Mouse (Mus musculus) neural tube, embryonic 13.5 days (tissue): ENCODE results near the gene Pik3cg. TPM values are rescaled to one million over a fixed set of nuclear protein-coding genes. Genes with fewer than 3 reads are reported as not detected.
"Not testable (repeated sequence)": the region's sequence is repeated elsewhere in the genome, so short reads cannot be mapped to it uniquely, and the experiment has no call there.

Experiments used
- ATAC-seq: fragments of 200-750 bp; cut with Nextera tagmentation; 2 replicates; pipeline ENCODE4 v1.8.0; 2017; ENCODE audit warnings: low read depth, mild to moderate bottlenecking, moderate TSS enrichment, moderate library complexity
- H3K27ac ChIP-seq: fragments of 300-500 bp; sonication (generic); replicated peaks from 2 replicates; pipeline ENCODE4 v1.5.1; 2015; ENCODE audit warnings: moderate library complexity, mild to moderate bottlenecking, inconsistent platforms
- H3K27me3 ChIP-seq: fragments of 300-500 bp; sonication (generic); 2 replicates; pipeline ENCODE4 v1.6.1; 2015; ENCODE audit warnings: mild to moderate bottlenecking, inconsistent platforms
- H3K36me3 ChIP-seq: fragments of 300-500 bp; sonication (generic); 2 replicates; pipeline ENCODE4 v1.6.1; 2015; ENCODE audit warnings: mild to moderate bottlenecking, inconsistent platforms
- H3K4me1 ChIP-seq: fragments of 300-500 bp; sonication (generic); replicated peaks from 2 replicates; pipeline ENCODE4 v1.6.1; 2015; ENCODE audit warnings: inconsistent platforms
- H3K4me2 ChIP-seq: fragments of 300-500 bp; sonication (generic); 2 replicates; pipeline ENCODE4 v1.6.1; 2015; ENCODE audit warnings: inconsistent platforms, mild to moderate bottlenecking, moderate library complexity
- H3K4me3 ChIP-seq: fragments of 300-500 bp; sonication (generic); 2 replicates; pipeline ENCODE4 v1.5.1; 2015; ENCODE audit warnings: mild to moderate bottlenecking, inconsistent platforms
- H3K9ac ChIP-seq: fragments of 300-500 bp; sonication (generic); 2 replicates; pipeline ENCODE4 v1.6.1; 2015; ENCODE audit warnings: moderate library complexity, mild to moderate bottlenecking, inconsistent platforms
- H3K9me3 ChIP-seq: fragments of 300-500 bp; sonication (generic); 2 replicates; pipeline ENCODE4 v1.6.1; 2016; ENCODE audit warnings: inconsistent platforms
- WGBS: fragments of 180-500 bp; shearing (Covaris S2); methylation state at CpG from one replicate; pipeline ENCODE4 v1.1.7; 2015; 5-methylcytosine and 5-hydroxymethylcytosine counted together
- polyA plus RNA-seq: library from polyadenylated mRNA; unstranded; fragments of >200 nt; fragmentation: Nextera tagmentation; extraction: Ambion mirVana; gene quantifications from 2 replicates; pipeline ENCODE4 v1.2.1, GENCODE M21; 2015

Pik3cg gene
- polyA plus RNA-seq, result 1.2 and 1.3 TPM in 2 replicates

DNA sequence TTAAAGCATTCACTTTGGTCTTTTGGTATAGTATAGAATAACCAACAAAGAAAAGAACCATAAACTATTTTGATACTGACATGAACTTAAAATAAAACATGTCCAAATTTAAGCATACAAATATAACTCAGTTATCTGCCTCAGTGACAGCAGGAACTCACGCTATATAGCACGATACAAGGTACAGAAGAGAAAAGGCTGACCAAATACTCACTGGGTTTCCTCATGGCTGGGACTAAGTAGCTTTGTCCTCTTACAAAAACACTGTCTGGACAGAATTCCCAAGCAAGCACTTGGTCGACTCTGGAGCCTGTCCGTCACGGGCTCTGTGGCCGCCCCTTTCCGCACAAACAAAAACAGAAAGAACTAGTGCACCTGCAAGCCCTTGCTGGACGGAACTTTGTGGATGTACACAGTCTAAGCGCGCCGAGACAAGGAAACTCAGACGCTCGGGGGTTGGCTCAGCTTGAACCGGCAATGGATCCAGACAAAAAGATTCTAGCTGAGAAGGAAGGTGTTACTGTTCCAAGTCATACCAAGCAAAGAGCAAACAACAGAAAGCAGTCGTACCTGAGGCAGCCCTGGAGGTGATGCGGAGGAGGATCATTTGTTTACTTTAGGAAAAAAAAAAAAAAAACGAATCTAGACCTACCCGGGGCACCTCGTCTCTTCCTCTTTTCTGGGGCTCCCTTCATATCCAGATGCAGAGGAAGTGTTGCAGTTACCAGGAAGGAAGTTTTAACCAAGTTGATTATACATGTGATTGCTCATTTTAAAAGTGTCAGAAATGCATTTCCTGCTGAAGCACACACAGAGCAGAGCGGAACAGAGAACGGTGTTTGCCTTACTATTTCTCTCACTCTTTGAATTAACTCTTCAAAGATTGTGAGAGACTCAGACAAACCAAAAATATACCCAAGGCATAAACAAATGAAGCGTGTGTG is at the start of gene Pik3cg:
TSS of gene Pik3cg (minus strand) at position 712 of the 944 bp plus-strand sequence.
- WGBS, result 73% methylated on average over 22 of the region's 22 CpGs
- ATAC-seq, result no peak
- H3K4me2 ChIP-seq, result no peak within 1 kb of the TSS

DNA sequence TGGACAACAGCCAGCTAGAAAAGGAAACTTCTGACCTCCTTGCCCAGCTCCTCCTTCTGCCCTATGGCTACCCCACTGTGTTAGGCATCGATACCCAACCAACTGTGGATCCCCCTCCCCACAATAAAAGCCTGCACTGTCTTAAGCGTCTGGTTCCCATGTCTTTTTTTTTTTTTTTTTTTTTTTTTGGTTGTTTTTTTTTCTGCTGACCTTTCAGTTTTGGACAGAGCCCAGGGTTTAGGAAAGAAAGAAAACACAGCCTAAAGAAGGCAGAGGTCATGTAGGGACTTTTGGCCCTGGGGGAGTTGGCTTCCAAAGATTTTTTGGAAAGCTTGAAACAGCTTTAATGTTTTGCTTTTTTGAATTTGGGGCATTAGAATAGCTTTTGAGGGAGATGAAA is 40.0 kb upstream of the Pik3cg start:
- Histone ChIP-seq H3K9ac (no peak overlapping the region), H3K27ac (no peak overlapping the region), H3K27me3 (no peaks in the 10 kb centered on the region), H3K4me1 (no peaks in the 10 kb centered on the region), H3K9me3 (no peaks in the 10 kb centered on the region), H3K4me3 (no peak overlapping the region), H3K36me3 (no peaks in the 10 kb centered on the region), H3K4me2 (no peak overlapping the region)
- no peak for ATAC-seq
- WGBS, result 53% methylated on average over 2 of the region's 2 CpGs

More for the DNA sequence above, at the start of gene Pik3cg:
- H3K27ac ChIP-seq, result no peak within 1 kb of the TSS
- no peaks in the 10 kb centered on the region for H3K9me3 ChIP-seq
- no peak within 1 kb of the TSS for H3K9ac ChIP-seq
- H3K4me3 ChIP-seq, result no peak within 1 kb of the TSS
- 0 out of 2 replicates have a peak, but pooled peaks cover 10% of the 10 kb centered on the region for H3K4me1 ChIP-seq
- H3K27me3 ChIP-seq, result no peaks in the 10 kb centered on the region
- H3K36me3 ChIP-seq, result no peaks in the 10 kb centered on the region

DNA sequence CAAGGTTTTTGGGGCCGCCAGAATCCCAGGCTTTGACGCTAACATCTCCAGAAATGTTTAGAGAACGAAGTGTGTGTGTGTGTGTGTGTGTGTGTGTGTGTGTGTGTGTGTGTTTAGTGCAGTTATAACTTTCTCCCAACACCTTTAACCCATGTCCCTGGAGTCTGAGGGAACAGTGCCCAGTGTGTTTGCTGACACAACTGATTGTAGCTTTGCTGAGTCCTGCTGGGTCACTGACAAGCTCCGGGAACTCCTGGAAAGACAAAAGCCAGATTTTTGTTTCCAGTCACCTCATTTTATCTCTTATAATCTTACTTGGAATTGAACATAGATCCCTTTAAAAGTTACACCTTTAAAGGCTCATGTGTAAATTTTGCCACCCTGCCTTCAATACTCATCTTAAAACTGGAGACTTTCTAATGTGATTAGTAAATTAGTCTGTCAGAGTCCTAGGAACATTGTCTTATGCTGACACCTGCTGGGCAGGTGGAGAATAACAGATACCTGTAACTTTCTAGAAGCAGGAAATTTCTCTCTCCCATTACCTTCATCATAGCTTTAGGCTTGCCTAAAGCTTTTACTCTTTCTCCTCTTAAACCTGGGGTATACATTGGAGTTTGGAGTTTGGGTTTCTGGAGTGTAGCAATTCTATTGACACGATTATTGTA is 37.2 kb upstream of the Pik3cg start:
- no peak overlapping the region for H3K27ac ChIP-seq
- no peaks in the 10 kb centered on the region for H3K36me3 ChIP-seq
- H3K4me3 ChIP-seq, result no peak overlapping the region
- no peaks in the 10 kb centered on the region for H3K27me3 ChIP-seq
- no peak overlapping the region for H3K4me2 ChIP-seq
- WGBS, result 75% methylated on average over 5 of the region's 5 CpGs
- no peak overlapping the region for H3K9ac ChIP-seq
- no peak for ATAC-seq
- H3K4me1 ChIP-seq, result no peaks in the 10 kb centered on the region
- H3K9me3 ChIP-seq, result no peaks in the 10 kb centered on the region

DNA sequence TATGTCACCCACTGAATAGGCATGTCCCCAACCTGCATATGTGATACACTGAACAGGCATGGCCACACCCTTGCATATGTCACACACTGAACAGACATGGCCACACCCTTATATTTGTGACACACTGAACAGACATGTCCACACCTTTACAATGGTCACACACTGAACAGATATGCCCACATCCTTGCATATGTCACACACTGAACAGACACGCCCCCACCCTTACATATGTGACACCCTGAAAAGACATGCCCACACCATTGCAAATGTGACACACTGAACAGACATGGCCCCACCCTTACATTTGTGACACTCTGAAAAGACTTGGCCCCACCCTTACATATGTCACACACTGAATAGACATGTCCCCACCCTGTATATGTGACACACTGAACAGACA is 35.1 kb upstream of the Pik3cg start:
- Histone ChIP-seq H3K4me1 (no peaks in the 10 kb centered on the region), H3K9ac (no peak overlapping the region), H3K36me3 (no peaks in the 10 kb centered on the region), H3K9me3 (no peaks in the 10 kb centered on the region), H3K27ac (no peak overlapping the region), H3K4me2 (no peak overlapping the region), H3K4me3 (no peak overlapping the region), H3K27me3 (no peaks in the 10 kb centered on the region)
- ATAC-seq, result no peak
- 70% methylated on average over 1 of the region's 1 CpGs for WGBS

DNA sequence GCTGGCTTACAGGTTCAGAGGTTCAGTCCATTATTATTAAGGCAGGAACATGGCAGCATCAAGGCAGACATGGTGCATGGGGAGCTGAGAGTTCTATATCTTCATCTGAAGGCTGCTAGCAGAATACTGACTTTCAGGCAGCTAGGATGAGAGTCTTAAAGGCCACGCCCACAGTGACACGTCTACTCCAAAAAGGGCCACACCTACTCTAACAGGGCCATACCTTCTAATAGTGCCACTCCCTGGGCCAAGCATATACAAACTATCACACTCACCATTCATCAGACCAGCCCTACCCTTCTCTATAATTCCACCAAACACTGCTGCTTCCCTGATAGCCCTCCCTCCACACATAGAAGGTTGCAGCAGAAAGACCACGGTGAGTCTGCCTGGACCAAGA is 30.7 kb upstream of the Pik3cg start:
- not testable (repeated sequence) for H3K27ac ChIP-seq, H3K27me3 ChIP-seq, H3K9me3 ChIP-seq, H3K4me1 ChIP-seq, H3K4me3 ChIP-seq, H3K9ac ChIP-seq, H3K36me3 ChIP-seq, ATAC-seq, H3K4me2 ChIP-seq
- 87% methylated on average over 3 of the region's 3 CpGs for WGBS

GRCm38 (mm10) chr12:32238433-32238832 is 30.0 kb upstream of the Pik3cg start:
- H3K4me1 ChIP-seq, result no peaks in the 10 kb centered on the region
- WGBS, result 80% methylated on average over 5 of the region's 5 CpGs
- H3K27me3 ChIP-seq, result no peaks in the 10 kb centered on the region
- no peaks in the 10 kb centered on the region for H3K36me3 ChIP-seq
- H3K9ac ChIP-seq, result no peak overlapping the region
- H3K4me3 ChIP-seq, result no peak overlapping the region
- ATAC-seq, result no peak
- no peaks in the 10 kb centered on the region for H3K9me3 ChIP-seq
- no peak overlapping the region for H3K4me2 ChIP-seq
- H3K27ac ChIP-seq, result no peak overlapping the region

- no peak for ATAC-seq
- no peak overlapping the region for H3K4me3 ChIP-seq
- WGBS, result 63% methylated on average over 5 of the region's 5 CpGs
- no peak overlapping the region for H3K9ac ChIP-seq
- no peaks in the 10 kb centered on the region for H3K27me3 ChIP-seq
- H3K9me3 ChIP-seq, result no peaks in the 10 kb centered on the region
- no peaks in the 10 kb centered on the region for H3K36me3 ChIP-seq
- no peak overlapping the region for H3K4me2 ChIP-seq
- no peak overlapping the region for H3K27ac ChIP-seq
- H3K4me1 ChIP-seq, result no peaks in the 10 kb centered on the region
Measured at GRCm38 (mm10) chr12:32237839-32238238, 29.4 kb upstream of the Pik3cg start.

GRCm38 (mm10) chr12:32237139-32237538 is 28.7 kb upstream of the Pik3cg start:
- WGBS, result 68% methylated on average over 1 of the region's 1 CpGs
- Histone ChIP-seq H3K9ac (no peak overlapping the region), H3K4me3 (no peak overlapping the region), H3K4me2 (no peak overlapping the region), H3K9me3 (no peaks in the 10 kb centered on the region), H3K4me1 (no peaks in the 10 kb centered on the region), H3K36me3 (no peaks in the 10 kb centered on the region), H3K27ac (no peak overlapping the region), H3K27me3 (no peaks in the 10 kb centered on the region)
- no peak for ATAC-seq

DNA sequence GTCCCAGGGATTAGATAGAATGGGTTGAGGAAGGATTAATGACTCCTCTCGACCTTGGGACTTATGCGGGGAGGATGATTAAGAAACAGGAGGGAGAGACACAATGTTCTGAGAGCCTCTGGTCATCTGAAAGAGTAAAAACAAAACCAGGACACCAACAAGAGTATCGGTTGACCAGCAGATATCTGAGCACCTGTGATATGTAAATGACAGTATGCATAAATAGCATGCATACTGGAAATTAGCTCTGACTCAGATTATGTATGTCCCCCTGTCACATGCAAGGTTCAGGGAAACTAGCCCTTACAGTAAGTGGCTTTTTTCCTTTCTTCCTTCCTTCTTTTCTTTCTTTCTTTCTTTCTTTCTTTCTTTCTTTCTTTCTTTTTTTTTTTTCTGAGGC is 28.0 kb upstream of the Pik3cg start:
- no peak overlapping the region for H3K4me2 ChIP-seq
- H3K9ac ChIP-seq, result no peak overlapping the region
- no peaks in the 10 kb centered on the region for H3K4me1 ChIP-seq
- 86% methylated on average over 3 of the region's 3 CpGs for WGBS
- no peak overlapping the region for H3K27ac ChIP-seq
- no peak for ATAC-seq
- no peak overlapping the region for H3K4me3 ChIP-seq
- H3K27me3 ChIP-seq, result no peaks in the 10 kb centered on the region
- H3K36me3 ChIP-seq, result no peaks in the 10 kb centered on the region
- no peaks in the 10 kb centered on the region for H3K9me3 ChIP-seq

- WGBS, result 70% methylated on average over 4 of the region's 4 CpGs
- ATAC-seq, result no peak
Measured at GRCm38 (mm10) chr12:32233871-32234270, 25.4 kb upstream of the Pik3cg start.

GRCm38 (mm10) chr12:32231398-32231797 is 22.9 kb upstream of the Pik3cg start:
- WGBS, result 90% methylated on average over 1 of the region's 1 CpGs
- H3K4me3 ChIP-seq, result no peak overlapping the region
- no peaks in the 10 kb centered on the region for H3K27me3 ChIP-seq
- H3K9ac ChIP-seq, result no peak overlapping the region
- ATAC-seq, result no peak
- H3K9me3 ChIP-seq, result no peaks in the 10 kb centered on the region
- H3K36me3 ChIP-seq, result no peaks in the 10 kb centered on the region
- no peak overlapping the region for H3K4me2 ChIP-seq
- peaks cover 8% of the 10 kb centered on the region for H3K4me1 ChIP-seq
- no peak overlapping the region for H3K27ac ChIP-seq

More at GRCm38 (mm10) chr12:32233871-32234270, 25.4 kb upstream of the Pik3cg start:
- Histone ChIP-seq H3K9ac (no peak overlapping the region), H3K4me3 (no peak overlapping the region), H3K4me2 (no peak overlapping the region), H3K36me3 (no peaks in the 10 kb centered on the region), H3K4me1 (peaks cover 8% of the 10 kb centered on the region), H3K9me3 (no peaks in the 10 kb centered on the region), H3K27me3 (no peaks in the 10 kb centered on the region), H3K27ac (no peak overlapping the region)

DNA sequence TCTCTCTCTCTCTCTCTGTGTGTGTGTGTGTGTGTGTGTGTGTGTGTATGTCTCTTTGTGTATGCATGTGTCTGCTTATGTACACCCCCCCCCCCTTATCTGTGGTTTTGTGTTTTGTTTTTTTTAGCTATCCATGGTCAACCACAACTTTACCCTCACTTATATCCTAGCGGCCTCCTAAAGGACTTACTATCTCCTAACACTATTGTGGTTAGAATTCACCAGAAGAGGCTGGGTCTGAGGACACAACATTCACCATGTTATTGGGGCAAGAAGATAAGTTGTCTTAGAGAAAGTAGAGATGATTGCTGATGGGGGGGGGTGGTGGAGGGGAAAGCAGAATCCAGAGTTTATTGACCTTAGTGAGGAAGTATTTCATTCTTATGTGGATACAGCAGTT is 15.2 kb upstream of the Pik3cg start:
- Histone ChIP-seq H3K9me3 (no peaks in the 10 kb centered on the region), H3K36me3 (no peaks in the 10 kb centered on the region), H3K4me2 (no peak overlapping the region), H3K27ac (no peak overlapping the region), H3K4me3 (no peak overlapping the region), H3K9ac (no peak overlapping the region), H3K27me3 (no peaks in the 10 kb centered on the region), H3K4me1 (no peaks in the 10 kb centered on the region)
- no peak for ATAC-seq
- 100% methylated on average over 1 of the region's 1 CpGs for WGBS
